In the genomic region with DNA sequence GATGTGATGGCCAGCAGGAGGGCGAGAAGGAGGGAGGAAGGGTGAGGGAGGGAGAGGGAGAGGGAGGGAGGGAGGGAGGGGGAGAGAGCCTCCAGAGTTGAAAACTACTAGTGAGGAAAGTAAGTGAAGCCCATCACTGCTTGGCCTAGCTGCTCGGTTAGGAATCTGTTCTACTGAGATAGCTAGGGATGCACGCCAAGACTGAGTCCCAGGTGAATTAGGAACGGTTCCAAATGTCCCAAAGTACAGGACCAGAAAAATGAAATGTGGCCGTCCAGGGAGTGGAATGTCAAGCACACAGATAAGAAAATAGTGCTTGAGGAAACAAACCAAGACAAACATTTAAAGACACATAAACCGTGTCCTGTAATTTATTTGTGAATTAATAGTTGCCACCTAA, we compare ENCODE assay signal across 18 mouse cellular contexts.
"Had no signal": no experiment of that assay in that cellular context is flagged by ENCODE, and none has a peak within 500 bp of the region (broad histone marks: within the 10 kb centered on the region; RNA-seq: fewer than 3 reads in every experiment).

No protein-coding gene starts in this region.

- DNase-seq: kidney, postnatal 25 days; layer of hippocampus, adult 9-11 months; layer of hippocampus, postnatal 36 days; liver, postnatal 0 days; lung, embryonic 14.5 days; right cerebral cortex, adult 18-20 months; right cerebral cortex, postnatal 25 days; thymus, adult 18-20 months; thymus, postnatal 36 days had no signal

- H3K4me3 ChIP-seq: layer of hippocampus, adult 2 months; left cerebral cortex, adult 2 months; midbrain, embryonic 12.5 days; midbrain, embryonic 15.5 days; neural tube, embryonic 12.5 days; neural tube, embryonic 15.5 days had no signal

- H3K9ac ChIP-seq: liver, embryonic 14.5 days; liver, postnatal 0 days; lung, embryonic 14.5 days; midbrain, embryonic 12.5 days; midbrain, embryonic 15.5 days; neural tube, embryonic 12.5 days; neural tube, embryonic 15.5 days had no signal

- H3K4me2 ChIP-seq: lung, embryonic 14.5 days; midbrain, embryonic 12.5 days; midbrain, embryonic 15.5 days; neural tube, embryonic 12.5 days; neural tube, embryonic 15.5 days had no signal

- H3K27me3 ChIP-seq: midbrain, embryonic 12.5 days; midbrain, embryonic 15.5 days; neural tube, embryonic 12.5 days; neural tube, embryonic 15.5 days had no signal

- H3K36me3 ChIP-seq: midbrain, embryonic 12.5 days; midbrain, embryonic 15.5 days; neural tube, embryonic 12.5 days; neural tube, embryonic 15.5 days had no signal

- H3K27ac ChIP-seq: layer of hippocampus, adult 2 months; left cerebral cortex, adult 2 months; liver, embryonic 14.5 days; macrophage; midbrain, embryonic 12.5 days; midbrain, embryonic 15.5 days; neural tube, embryonic 12.5 days; neural tube, embryonic 15.5 days had no signal

- H3K9me3 ChIP-seq: midbrain, embryonic 12.5 days; midbrain, embryonic 15.5 days; neural tube, embryonic 12.5 days; neural tube, embryonic 15.5 days had no signal

- ATAC-seq: liver, postnatal 0 days; lung, postnatal 0 days; midbrain, embryonic 15.5 days had no signal
